Mouse (Mus musculus): ENCODE measurements around the gene Whamm. TPM values are rescaled to one million over a fixed set of nuclear protein-coding genes. Genes with fewer than 3 reads are reported as not detected.

The Whamm gene
- 2.5 and 4.4 TPM in 2 replicates for polyA plus RNA-seq (2015; fragmentation: Nextera tagmentation; extraction: Ambion mirVana)

GRCm38 (mm10) chr7:81571108-81571940 is at the start of gene Whamm:
TSS of gene Whamm (plus strand) at chr7:81571266.
- under 1% methylated on average over 91 of the region's 96 CpGs for WGBS
- no peaks in the 10 kb centered on the region for H3K27me3 ChIP-seq
- H3K36me3 ChIP-seq: 0 out of 2 replicates have a peak, but pooled peaks cover 3% of the 10 kb centered on the region
- H3K9ac ChIP-seq: peak within 1 kb of the TSS; percentile 86
- peaks cover 12% of the 10 kb centered on the region for H3K4me1 ChIP-seq
- peak; percentile 98 for ATAC-seq (ENCODE audit: insufficient number of reproducible peaks, insufficient read depth, low FRiP score, low TSS enrichment, low read depth)
- peak within 1 kb of the TSS; percentile 84 for H3K4me2 ChIP-seq
- H3K9me3 ChIP-seq: no peaks in the 10 kb centered on the region
- peak within 1 kb of the TSS; percentile 90 for H3K27ac ChIP-seq
- H3K4me3 ChIP-seq: peak within 1 kb of the TSS; percentile 85

GRCm38 (mm10) chr7:81523008-81523662 is 47.9 kb upstream of the Whamm start:
- Histone ChIP-seq H3K9me3 (no peaks in the 10 kb centered on the region), H3K36me3 (peaks cover 25% of the 10 kb centered on the region), H3K9ac (peak overlapping the region; percentile 72), H3K4me3 (peak overlapping the region; percentile 74), H3K4me1 (peaks cover 14% of the 10 kb centered on the region), H3K4me2 (peak overlapping the region; percentile 64), H3K27me3 (no peaks in the 10 kb centered on the region), H3K27ac (peak overlapping the region; percentile 96)
- peak; percentile 94 for ATAC-seq (ENCODE audit: insufficient number of reproducible peaks, insufficient read depth, low FRiP score, low TSS enrichment, low read depth)
- WGBS: under 1% methylated on average over 31 of the region's 31 CpGs

- Histone ChIP-seq H3K9ac (peak overlapping the region; percentile 72), H3K27me3 (no peaks in the 10 kb centered on the region), H3K9me3 (no peaks in the 10 kb centered on the region), H3K27ac (peak overlapping the region; percentile 96), H3K36me3 (peaks cover 28% of the 10 kb centered on the region), H3K4me1 (peaks cover 14% of the 10 kb centered on the region), H3K4me3 (peak overlapping the region; percentile 74), H3K4me2 (peak overlapping the region; percentile 64)
- ATAC-seq (ENCODE audit: insufficient number of reproducible peaks, insufficient read depth, low FRiP score, low TSS enrichment, low read depth): no peak
- WGBS: 10% methylated on average over 13 of the region's 13 CpGs
These were observed 47.4 kb upstream of the Whamm start for GRCm38 (mm10) chr7:81523663-81524017.

- H3K27ac ChIP-seq: no peak overlapping the region
- H3K4me1 ChIP-seq: peaks cover 11% of the 10 kb centered on the region
- H3K36me3 ChIP-seq: peaks cover 79% of the 10 kb centered on the region
- H3K4me3 ChIP-seq: no peak overlapping the region
- no peaks in the 10 kb centered on the region for H3K27me3 ChIP-seq
- H3K9me3 ChIP-seq: 0 out of 2 replicates have a peak, but pooled peaks cover 6% of the 10 kb centered on the region
- no peak overlapping the region for H3K9ac ChIP-seq
- H3K4me2 ChIP-seq: no peak overlapping the region
- 92% methylated on average over 8 of the region's 8 CpGs for WGBS
- no peak for ATAC-seq (ENCODE audit: insufficient number of reproducible peaks, insufficient read depth, low FRiP score, low TSS enrichment, low read depth)
These were observed 42.1 kb upstream of the Whamm start for GRCm38 (mm10) chr7:81528918-81529317.

GRCm38 (mm10) chr7:81531462-81531861 is 39.6 kb upstream of the Whamm start:
- H3K9me3 ChIP-seq: 0 out of 2 replicates have a peak, but pooled peaks cover 6% of the 10 kb centered on the region
- no peaks in the 10 kb centered on the region for H3K27me3 ChIP-seq
- H3K4me3 ChIP-seq: no peak overlapping the region
- peaks cover 82% of the 10 kb centered on the region for H3K36me3 ChIP-seq
- no peaks in the 10 kb centered on the region for H3K4me1 ChIP-seq
- ATAC-seq (ENCODE audit: insufficient number of reproducible peaks, insufficient read depth, low FRiP score, low TSS enrichment, low read depth): no peak
- H3K4me2 ChIP-seq: no peak overlapping the region
- no peak overlapping the region for H3K9ac ChIP-seq
- 84% methylated on average over 1 of the region's 1 CpGs for WGBS
- H3K27ac ChIP-seq: no peak overlapping the region

- Histone ChIP-seq H3K27me3 (no peaks in the 10 kb centered on the region), H3K9me3 (0 out of 2 replicates have a peak, but pooled peaks cover 6% of the 10 kb centered on the region), H3K4me2 (no peak overlapping the region), H3K27ac (no peak overlapping the region), H3K9ac (no peak overlapping the region), H3K4me1 (no peaks in the 10 kb centered on the region), H3K36me3 (peaks cover 43% of the 10 kb centered on the region), H3K4me3 (no peak overlapping the region)
- whole genome bisulfite sequencing: 93% methylated on average over 4 of the region's 4 CpGs
- no peak for ATAC-seq (ENCODE audit: insufficient number of reproducible peaks, insufficient read depth, low FRiP score, low TSS enrichment, low read depth)
These were observed 34.6 kb upstream of the Whamm start for GRCm38 (mm10) chr7:81536478-81536877.

GRCm38 (mm10) chr7:81538070-81538675 is 32.9 kb upstream of the Whamm start:
- Histone ChIP-seq H3K4me2 (no peak overlapping the region), H3K27ac (no peak overlapping the region), H3K4me3 (no peak overlapping the region), H3K9me3 (0 out of 2 replicates have a peak, but pooled peaks cover 6% of the 10 kb centered on the region), H3K4me1 (no peaks in the 10 kb centered on the region), H3K9ac (no peak overlapping the region), H3K27me3 (no peaks in the 10 kb centered on the region), H3K36me3 (peaks cover 26% of the 10 kb centered on the region)
- 70% methylated on average over 2 of the region's 2 CpGs for WGBS
- no peak for ATAC-seq (ENCODE audit: insufficient number of reproducible peaks, insufficient read depth, low FRiP score, low TSS enrichment, low read depth)

- H3K4me3 ChIP-seq: no peak overlapping the region
- no peak overlapping the region for H3K27ac ChIP-seq
- no peak overlapping the region for H3K4me2 ChIP-seq
- no peak overlapping the region for H3K9ac ChIP-seq
- WGBS: 32% methylated on average over 2 of the region's 2 CpGs
- ATAC-seq (ENCODE audit: insufficient number of reproducible peaks, insufficient read depth, low FRiP score, low TSS enrichment, low read depth): no peak
- H3K4me1 ChIP-seq: no peaks in the 10 kb centered on the region
- H3K36me3 ChIP-seq: peaks cover 12% of the 10 kb centered on the region
- H3K27me3 ChIP-seq: no peaks in the 10 kb centered on the region
- no peaks in the 10 kb centered on the region for H3K9me3 ChIP-seq
These were observed 31.5 kb upstream of the Whamm start for GRCm38 (mm10) chr7:81539565-81539964.

- no peaks in the 10 kb centered on the region for H3K36me3 ChIP-seq
- H3K4me1 ChIP-seq: no peaks in the 10 kb centered on the region
- no peaks in the 10 kb centered on the region for H3K27me3 ChIP-seq
- no peaks in the 10 kb centered on the region for H3K9me3 ChIP-seq
- ATAC-seq (ENCODE audit: insufficient number of reproducible peaks, insufficient read depth, low FRiP score, low TSS enrichment, low read depth): no peak
- WGBS: 56% methylated on average over 1 of the region's 1 CpGs
- no peak overlapping the region for H3K4me3 ChIP-seq
- no peak overlapping the region for H3K4me2 ChIP-seq
- no peak overlapping the region for H3K9ac ChIP-seq
- no peak overlapping the region for H3K27ac ChIP-seq
These were observed 30.1 kb upstream of the Whamm start for GRCm38 (mm10) chr7:81540999-81541398.

GRCm38 (mm10) chr7:81541924-81542524 is 29.0 kb upstream of the Whamm start:
- H3K9ac ChIP-seq: no peak overlapping the region
- H3K27me3 ChIP-seq: no peaks in the 10 kb centered on the region
- H3K36me3 ChIP-seq: no peaks in the 10 kb centered on the region
- H3K4me3 ChIP-seq: no peak overlapping the region
- H3K4me2 ChIP-seq: no peak overlapping the region
- no peak for ATAC-seq (ENCODE audit: insufficient number of reproducible peaks, insufficient read depth, low FRiP score, low TSS enrichment, low read depth)
- H3K9me3 ChIP-seq: no peaks in the 10 kb centered on the region
- H3K4me1 ChIP-seq: no peaks in the 10 kb centered on the region
- 88% methylated on average over 7 of the region's 7 CpGs for WGBS
- H3K27ac ChIP-seq: no peak overlapping the region

- Histone ChIP-seq H3K4me2 (no peak overlapping the region), H3K27ac (no peak overlapping the region), H3K4me3 (no peak overlapping the region), H3K4me1 (no peaks in the 10 kb centered on the region), H3K9me3 (no peaks in the 10 kb centered on the region), H3K36me3 (no peaks in the 10 kb centered on the region), H3K9ac (no peak overlapping the region), H3K27me3 (no peaks in the 10 kb centered on the region)
- WGBS: 85% methylated on average over 8 of the region's 8 CpGs
- ATAC-seq (ENCODE audit: insufficient number of reproducible peaks, insufficient read depth, low FRiP score, low TSS enrichment, low read depth): no peak
These were observed 28.1 kb upstream of the Whamm start for GRCm38 (mm10) chr7:81542934-81543333.

Measured in embryonic facial prominence, embryonic 13.5 days (tissue).